Mouse (Mus musculus) gastrocnemius, postnatal 25 days (tissue): ENCODE data around the gene Tmem102. TPM values are rescaled to one million over a fixed set of nuclear protein-coding genes. Genes with fewer than 3 reads are reported as not detected.

ENCODE experiments used
- DNase-seq: peaks from one replicate; pipeline ENCODE4 v3.0.0; 2022
- total RNA-seq, 2 experiments: library from RNA; stranded (reverse); gene quantifications; 1 replicate in 1 of 2; 2 replicates in 1 of 2; pipeline ENCODE4 v1.2.3; 2021

Gene Tmem102
- total RNA-seq, 2 experiments from 2014 or later = 0.18 to 0.35 TPM

GRCm38 (mm10) chr11:69818871-69819270, 13.4 kb upstream of the Tmem102 start:
- DNase-seq = no peak

GRCm38 (mm10) chr11:69818365-69818764, 12.9 kb upstream of the Tmem102 start, which contains the start of gene Spem2:
Gene Spem2, minus strand, starts transcription at chr11:69818465.
- DNase-seq = no peak

DNA sequence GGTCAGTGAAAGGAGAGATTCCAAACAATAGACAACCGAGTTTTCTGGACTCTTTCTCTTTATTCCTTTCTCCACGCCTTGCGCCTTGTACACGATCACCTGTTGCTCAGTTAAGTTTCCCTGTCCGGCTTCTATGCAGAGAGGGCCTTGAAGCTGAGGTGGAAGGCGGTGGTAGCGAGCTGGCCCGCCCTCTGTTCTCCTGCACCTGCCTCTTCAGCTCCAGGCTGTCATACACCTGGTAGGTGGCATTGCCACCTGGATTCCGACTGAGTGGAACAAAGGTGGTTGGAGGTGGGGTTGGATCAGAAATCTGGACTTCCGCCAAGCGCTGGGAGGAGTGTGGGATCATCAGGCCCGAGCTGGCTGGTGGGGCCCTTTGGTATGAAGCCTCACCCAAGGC, 11.1 kb upstream of the Tmem102 start:
- no peak for DNase-seq

DNA sequence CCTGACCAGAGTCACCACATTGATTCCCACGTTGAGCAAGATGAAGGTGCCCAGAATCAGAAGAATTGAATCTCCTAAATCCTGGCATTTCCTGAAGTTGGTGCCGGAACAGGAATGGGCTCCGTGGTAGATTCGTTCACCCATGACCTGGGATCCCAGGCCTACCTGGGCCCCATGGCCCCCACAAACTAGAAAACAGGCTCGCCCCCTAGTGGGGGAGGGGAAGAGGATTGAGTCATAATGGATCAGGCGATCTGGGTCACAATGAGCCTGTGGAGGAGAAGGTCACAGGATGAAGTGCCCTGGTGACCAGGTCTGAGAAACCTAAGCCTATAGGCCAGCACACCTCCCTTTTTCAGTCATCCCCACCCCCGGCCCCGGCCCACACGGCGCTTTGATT, 9.7 kb upstream of the Tmem102 start, which contains the start of gene Gm39566:
Gene Gm39566 (minus strand): TSS at position 144 of the 400 bp plus-strand sequence.
- DNase-seq = no peak

DNA sequence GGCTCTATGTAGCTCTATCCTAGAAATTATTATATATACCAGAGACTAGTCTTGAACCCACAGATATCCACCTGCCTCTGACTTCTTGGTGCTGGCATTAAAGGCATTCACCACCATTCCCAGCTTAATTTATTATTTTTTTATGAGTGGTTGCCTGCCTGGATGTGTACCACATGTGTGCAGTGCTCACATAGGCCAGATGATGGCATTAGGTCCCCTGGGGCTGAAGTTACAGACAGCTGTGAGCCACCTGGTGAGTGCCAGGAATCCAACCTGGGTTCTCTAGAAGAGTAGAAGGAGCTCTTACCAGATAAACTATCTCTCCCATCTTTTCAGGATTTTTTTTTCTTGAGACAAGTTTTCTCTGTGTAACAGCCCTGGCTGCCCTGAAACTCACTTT, 4.9 kb upstream of the Tmem102 start:
- no peak for DNase-seq

GRCm38 (mm10) chr11:69807641-69808040, 2.2 kb upstream of the Tmem102 start:
- no peak for DNase-seq

DNA sequence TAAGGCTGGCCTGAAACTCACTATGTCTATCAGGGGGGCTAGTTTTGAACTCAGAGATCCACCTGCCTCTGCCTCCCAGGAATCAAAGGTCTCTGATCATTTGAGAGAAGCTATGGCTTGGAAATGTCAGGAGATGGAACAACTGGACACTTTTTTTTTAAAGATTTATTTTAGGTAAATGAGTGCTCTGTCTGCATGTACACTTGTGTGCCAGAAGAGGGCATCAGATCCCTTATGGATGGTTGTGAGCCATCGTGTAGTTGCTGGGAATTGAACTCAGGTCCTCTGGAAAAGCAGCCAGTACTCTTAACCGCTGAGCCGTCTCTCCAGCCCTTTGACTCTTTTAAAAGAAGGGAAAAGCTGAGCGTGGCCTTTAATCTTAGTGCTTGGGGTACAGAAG, 954 bp upstream of the Tmem102 start:
- DNase-seq = no peak

DNA sequence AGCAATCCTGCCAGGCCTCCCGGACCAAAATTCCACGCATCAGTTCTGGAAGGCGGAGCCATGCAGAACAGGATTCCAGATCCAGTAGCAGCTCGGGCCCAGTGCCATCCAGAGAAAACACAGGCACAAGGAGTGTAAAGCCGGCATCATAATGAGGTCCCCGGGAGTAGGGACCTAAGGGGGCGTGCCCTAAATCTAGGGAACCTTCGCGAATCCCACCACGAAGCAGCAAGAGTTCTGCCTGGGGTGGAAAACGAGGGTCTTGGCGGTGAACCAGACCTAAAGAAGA, 828 bp downstream of the Tmem102 start:
- DNase-seq = no peak

- peak; percentile 82 for DNase-seq
Measured at GRCm38 (mm10) chr11:69803786-69804651, 1.4 kb downstream of the Tmem102 start.

DNA sequence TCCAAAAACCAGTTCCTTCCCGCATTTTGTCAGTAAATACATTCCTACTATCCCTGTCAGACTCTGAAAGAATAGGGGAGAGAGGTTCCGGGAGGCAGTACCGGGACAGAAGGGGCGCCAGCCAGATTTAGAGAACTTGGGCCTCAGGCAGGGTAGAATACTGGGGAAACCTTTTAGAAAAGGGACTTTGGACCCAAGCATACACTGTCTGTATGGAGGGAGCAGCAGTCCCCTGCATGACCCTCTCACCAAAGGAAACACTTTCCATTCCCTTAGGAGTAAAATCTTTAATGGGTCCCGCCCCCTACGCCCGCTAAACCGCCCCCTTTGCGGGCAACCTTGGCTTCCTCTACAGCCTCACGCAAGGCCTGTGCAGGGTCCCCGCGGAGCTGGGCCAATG, 2.1 kb downstream of the Tmem102 start:
- DNase-seq = no peak

GRCm38 (mm10) chr11:69802648-69803105, 2.7 kb downstream of the Tmem102 start:
- DNase-seq = peak; percentile 88

DNA sequence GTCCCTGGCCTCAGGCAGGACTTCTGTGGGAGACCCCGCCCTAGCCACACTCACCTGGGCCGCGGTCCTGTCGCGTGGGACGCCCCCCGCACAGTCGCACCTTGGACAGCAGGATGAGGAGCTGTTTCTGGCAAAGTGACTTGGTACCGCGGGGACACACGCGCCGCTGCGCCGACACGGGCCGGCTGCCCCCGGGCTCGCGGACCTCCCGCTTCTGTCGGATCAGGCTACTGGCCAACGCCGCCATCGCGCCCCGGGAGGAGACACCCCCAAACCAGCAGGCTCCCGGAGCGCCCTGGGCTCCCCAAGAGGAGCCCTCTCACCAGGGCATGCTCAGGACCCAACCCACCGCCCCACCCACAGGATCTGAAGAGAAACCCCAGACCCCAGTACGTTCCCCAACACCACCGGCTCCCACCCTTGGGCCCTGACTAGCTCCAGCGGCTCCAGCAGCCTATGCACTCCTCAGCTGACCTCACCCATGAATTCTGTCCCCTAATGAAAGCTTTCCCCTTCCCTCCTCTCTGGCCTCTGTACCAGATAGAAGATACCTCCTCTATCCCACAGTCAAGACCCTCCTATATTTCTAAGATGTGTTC, 3.9 kb downstream of the Tmem102 start, which contains the start of gene Fgf11:
Gene Fgf11 (minus strand): TSS at position 479 of the 599 bp plus-strand sequence.
- DNase-seq = no peak

GRCm38 (mm10) chr11:69800392-69801197, 4.8 kb downstream of the Tmem102 start:
- DNase-seq = peak; percentile 47

GRCm38 (mm10) chr11:69800138-69800391, 5.4 kb downstream of the Tmem102 start:
- no peak for DNase-seq

DNA sequence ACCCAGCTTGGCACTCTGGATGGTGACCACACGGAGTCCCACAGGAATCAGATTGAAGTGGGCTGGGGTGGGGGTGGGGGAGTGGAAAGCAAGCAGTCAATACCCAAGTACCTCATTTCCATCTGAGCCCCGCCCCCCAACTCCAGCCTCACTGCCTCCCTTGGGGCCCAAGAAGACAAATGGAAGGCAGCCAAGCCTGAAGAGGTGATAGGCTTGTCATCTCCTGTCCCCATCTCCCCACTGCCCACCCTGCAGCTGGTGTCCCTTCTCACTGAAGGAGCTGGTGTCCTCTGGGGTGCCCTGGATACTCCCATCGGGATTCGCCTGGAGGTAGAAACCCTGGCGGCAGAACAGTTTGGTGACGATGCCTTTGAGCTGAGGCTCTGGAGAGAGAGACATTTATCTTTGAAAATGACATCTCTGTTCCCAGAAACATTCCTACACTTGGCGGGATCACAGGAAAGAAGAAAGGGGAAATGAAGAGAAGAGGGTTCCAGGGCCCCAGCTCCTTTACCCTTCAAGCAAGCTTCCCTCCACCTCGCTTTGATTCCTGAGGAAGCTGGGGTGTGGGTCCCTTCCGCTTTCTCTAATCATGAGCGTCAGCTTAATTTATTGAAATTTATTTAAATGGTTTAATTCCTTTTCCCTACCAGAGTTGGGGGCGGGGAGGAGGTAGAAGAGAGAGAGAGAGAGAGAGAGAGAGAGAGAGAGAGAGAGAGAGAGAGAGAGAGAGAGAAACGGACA, 5.9 kb downstream of the Tmem102 start:
- DNase-seq = no peak

DNA sequence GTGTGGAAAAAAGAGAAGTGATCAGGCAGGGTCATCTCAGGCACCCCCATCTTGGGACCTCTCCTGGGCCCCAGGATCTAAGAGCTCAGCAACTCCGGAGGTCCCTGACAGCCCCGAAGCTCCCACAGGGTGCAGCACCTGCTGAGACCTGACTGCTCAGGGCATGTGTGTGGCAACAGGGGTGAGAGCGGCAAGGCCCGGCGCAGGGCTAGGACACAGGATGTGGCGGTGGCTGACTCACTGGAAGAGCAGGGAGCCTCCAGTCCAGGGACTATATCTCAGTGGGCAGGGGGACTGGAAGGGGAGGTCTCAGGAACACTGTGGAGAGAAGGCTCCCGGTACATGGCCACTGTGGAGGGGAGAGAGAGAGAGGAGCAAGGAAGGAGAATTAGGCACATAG, 7.5 kb downstream of the Tmem102 start:
- no peak for DNase-seq

DNA sequence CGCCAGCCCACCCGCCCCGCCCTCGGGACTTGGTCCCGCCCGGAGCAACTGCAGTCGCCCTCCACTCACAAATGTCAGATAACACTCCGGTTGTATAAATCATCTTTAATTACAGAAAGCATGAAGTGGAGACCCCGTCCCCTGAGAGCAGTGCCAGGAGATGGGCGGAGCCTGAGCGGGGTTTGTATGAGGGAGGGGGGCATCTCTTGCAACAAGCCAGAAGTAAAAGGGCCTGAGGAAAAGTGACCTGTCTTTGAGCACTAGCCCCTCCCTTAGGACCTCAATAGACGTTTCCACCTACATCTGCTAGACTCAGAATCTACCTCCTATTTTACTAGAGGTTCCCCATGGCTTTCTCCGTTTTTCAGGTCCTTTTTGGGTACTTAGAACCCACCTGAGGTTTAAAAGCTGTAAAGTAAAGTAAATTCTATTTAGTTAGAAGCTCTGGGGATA, 9.4 kb downstream of the Tmem102 start:
- DNase-seq = no peak

DNA sequence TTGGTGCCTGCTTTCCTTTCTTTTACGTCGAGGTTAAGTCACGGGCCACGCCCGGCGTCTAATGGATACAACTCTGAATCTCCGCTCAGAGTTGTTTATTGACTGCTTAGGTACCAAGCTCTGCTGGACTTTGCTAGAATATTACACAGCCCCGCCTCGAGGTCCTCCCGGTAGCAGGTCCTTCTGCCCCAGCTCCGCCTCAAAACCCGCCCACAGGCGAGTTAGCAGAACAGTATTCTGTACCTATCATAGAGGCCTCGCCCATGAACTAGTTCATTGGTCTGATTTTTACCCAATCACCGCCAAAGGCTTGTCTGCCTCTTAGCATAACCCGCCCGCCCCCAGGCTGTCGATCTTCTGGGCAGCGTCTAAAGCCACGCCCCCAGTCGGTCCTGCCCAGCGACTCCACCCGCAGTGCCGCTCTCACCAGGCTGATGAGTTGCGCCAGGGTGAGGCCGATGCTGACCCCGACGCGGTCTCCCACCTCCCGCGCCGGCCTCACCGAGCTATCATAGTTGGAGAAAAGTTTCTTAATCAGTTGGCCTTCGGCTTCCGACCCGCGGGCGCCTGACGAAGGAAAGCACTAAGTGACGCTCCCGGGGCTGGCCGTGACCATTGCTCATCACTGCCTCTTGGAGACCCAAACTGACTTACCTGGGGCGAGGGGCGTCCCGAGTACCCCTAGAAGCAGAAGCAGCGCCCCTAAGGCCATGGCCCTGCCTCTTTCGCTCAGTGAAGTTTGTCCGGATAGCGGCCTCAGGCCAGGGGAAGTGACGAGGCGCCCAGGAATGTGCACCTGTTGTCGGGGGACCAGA, 10.0 kb downstream of the Tmem102 start, which contains the start of gene Chrnb1:
Gene Chrnb1 (minus strand): TSS at position 776 of the 815 bp plus-strand sequence.
- DNase-seq = peak; percentile 96

- DNase-seq = no peak
Measured at GRCm38 (mm10) chr11:69793429-69793828, 12.0 kb downstream of the Tmem102 start.

DNA sequence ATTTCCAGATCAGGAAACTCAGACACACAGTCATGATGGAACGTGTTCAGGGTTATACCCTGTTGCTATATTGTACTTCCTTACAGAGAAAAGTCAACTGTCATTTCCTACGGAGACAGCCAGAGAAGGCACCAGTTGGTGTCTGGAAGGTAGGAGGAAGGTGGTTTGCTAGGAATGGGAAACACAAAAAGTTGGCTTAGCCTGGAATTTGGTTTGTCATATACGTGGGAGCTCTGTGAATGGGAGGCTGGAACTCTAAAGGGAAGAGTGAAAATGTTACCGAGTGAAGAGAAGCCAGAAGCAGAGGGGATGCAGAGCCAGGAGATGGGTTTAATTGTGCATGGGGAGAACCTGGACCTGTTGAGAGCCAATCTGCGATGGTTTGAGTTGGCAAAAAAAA, 14.0 kb downstream of the Tmem102 start:
- no peak for DNase-seq

GRCm38 (mm10) chr11:69789431-69789830, 16.0 kb downstream of the Tmem102 start:
- DNase-seq = no peak
